Mouse (Mus musculus) lung, embryonic 16.5 days (tissue): ENCODE measurements at regions not wholly inside any gene's neighbourhood (a gene's known extent, or its start where the extent isn't known, plus 50 kb on each side); places are given as distances from the start of the nearest gene placed in this dataset.

Source experiments
- ATAC-seq: fragments of 200-750 bp; cut with Nextera tagmentation; 2 replicates; pipeline ENCODE4 v1.8.0; 2017; ENCODE audit warnings: low read depth, mild to moderate bottlenecking, moderate library complexity
- H3K27ac ChIP-seq: fragments of 300-500 bp; sonication (generic); 2 replicates; pipeline ENCODE4 v1.5.1; 2014; ENCODE audit warnings: mild to moderate bottlenecking, control low read depth, low read length
- H3K27me3 ChIP-seq: fragments of 300-500 bp; sonication (generic); 2 replicates; pipeline ENCODE4 v1.6.1; 2014; ENCODE audit warnings: low read depth, low read length, mixed read lengths; ENCODE audit not compliant: control insufficient read depth, insufficient read depth
- H3K36me3 ChIP-seq: fragments of 300-500 bp; sonication (generic); 2 replicates; pipeline ENCODE4 v1.6.1; 2014; ENCODE audit warnings: low read length; ENCODE audit not compliant: control insufficient read depth, insufficient read depth
- H3K4me1 ChIP-seq: fragments of 300-500 bp; sonication (generic); replicated peaks from 2 replicates; pipeline ENCODE4 v1.6.1; 2014; ENCODE audit warnings: low read length, mixed read lengths; ENCODE audit not compliant: control insufficient read depth, insufficient read depth
- H3K4me2 ChIP-seq: fragments of 300-500 bp; sonication (generic); 2 replicates; pipeline ENCODE4 v1.6.1; 2014; ENCODE audit warnings: low read depth, low read length, control low read depth
- H3K4me3 ChIP-seq: fragments of 300-500 bp; sonication (generic); 2 replicates; pipeline ENCODE4 v1.5.1; 2014; ENCODE audit warnings: mild to moderate bottlenecking, low read length, control low read depth
- H3K9ac ChIP-seq: fragments of 300-500 bp; sonication (generic); 2 replicates; pipeline ENCODE4 v1.6.1; 2014; ENCODE audit warnings: low read length, control low read depth
- H3K9me3 ChIP-seq: fragments of 300-500 bp; sonication (generic); 2 replicates; pipeline ENCODE4 v1.6.1; 2016; ENCODE audit warnings: low read length; ENCODE audit not compliant: control insufficient read depth
- WGBS: fragments of 180-500 bp; shearing (Covaris S2); extraction: QIAGEN DNeasy Blood & Tissue Kit; methylation state at CpG from one replicate; pipeline ENCODE4 v1.1.7; 2014; 5-methylcytosine and 5-hydroxymethylcytosine counted together

DNA sequence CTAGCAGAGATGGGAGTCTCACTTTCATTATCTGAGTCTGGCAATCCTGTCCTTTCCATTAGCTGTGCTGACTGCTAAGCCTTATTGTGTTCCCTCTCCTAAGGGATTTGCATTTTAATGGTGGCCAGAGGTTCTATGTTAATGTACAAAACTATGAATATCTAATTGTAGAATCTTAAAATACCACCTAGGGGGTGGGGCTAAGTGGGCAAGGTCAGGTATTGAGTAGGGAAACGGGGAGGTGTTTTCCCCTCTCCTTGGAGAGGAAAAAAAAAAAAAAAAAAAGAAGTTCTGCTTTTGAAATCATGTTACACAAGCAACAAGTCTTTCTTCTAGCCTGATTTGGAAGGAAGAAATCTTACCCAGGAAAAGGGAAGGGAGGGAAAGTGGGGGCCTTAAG is 106.7 kb upstream of the Gm4791 start:
- Histone ChIP-seq H3K4me3 (no peak overlapping the region), H3K27ac (no peak overlapping the region), H3K9ac (no peak overlapping the region), H3K9me3 (no peaks in the 10 kb centered on the region), H3K4me2 (no peak overlapping the region), H3K36me3 (no peaks in the 10 kb centered on the region), H3K27me3 (no peaks in the 10 kb centered on the region), H3K4me1 (no peaks in the 10 kb centered on the region)
- 42% methylated on average over 1 of the region's 1 CpGs for WGBS
- ATAC-seq: no peak

DNA sequence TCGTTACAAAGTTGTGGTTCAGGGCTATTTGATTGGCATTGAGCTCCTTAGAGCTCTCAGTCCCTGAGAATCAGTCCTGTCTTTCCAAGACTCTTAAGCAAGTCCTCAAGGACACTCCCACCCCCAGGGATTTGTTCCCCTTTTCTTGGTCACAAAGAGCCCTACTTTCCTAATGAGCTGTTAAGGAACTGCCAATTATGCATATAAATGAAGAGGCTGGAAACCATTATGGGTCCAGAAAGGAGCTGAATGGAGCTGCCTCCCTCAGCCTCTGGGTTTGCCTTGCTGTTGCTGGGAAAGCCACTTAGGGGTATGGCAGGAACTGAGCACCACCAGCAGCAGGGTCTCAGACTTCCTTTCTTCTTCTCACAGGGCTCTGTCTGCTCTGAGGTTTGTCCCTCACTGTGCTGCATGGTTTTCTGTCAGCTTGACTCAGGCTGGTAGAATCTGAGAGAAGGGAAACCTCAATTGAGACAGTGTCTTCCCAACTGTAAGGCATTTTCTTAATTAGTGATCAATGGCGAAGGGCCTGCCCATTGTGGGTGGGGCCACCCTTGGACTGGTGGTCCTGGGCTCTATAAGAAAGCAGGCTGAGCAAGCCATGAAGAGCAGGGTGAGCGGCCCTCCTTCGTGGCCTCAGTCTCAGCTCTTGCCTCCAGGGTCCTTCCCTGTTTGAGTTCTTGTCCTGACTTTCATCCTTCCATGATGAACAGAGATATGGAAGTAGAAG is 108.4 kb upstream of the Gm4791 start:
- no peak overlapping the region for H3K4me2 ChIP-seq
- no peak overlapping the region for H3K27ac ChIP-seq
- WGBS: 75% methylated on average over 4 of the region's 4 CpGs
- H3K9me3 ChIP-seq: no peaks in the 10 kb centered on the region
- H3K36me3 ChIP-seq: no peaks in the 10 kb centered on the region
- no peak overlapping the region for H3K4me3 ChIP-seq
- ATAC-seq: no peak
- H3K9ac ChIP-seq: no peak overlapping the region
- H3K27me3 ChIP-seq: no peaks in the 10 kb centered on the region
- H3K4me1 ChIP-seq: no peaks in the 10 kb centered on the region

DNA sequence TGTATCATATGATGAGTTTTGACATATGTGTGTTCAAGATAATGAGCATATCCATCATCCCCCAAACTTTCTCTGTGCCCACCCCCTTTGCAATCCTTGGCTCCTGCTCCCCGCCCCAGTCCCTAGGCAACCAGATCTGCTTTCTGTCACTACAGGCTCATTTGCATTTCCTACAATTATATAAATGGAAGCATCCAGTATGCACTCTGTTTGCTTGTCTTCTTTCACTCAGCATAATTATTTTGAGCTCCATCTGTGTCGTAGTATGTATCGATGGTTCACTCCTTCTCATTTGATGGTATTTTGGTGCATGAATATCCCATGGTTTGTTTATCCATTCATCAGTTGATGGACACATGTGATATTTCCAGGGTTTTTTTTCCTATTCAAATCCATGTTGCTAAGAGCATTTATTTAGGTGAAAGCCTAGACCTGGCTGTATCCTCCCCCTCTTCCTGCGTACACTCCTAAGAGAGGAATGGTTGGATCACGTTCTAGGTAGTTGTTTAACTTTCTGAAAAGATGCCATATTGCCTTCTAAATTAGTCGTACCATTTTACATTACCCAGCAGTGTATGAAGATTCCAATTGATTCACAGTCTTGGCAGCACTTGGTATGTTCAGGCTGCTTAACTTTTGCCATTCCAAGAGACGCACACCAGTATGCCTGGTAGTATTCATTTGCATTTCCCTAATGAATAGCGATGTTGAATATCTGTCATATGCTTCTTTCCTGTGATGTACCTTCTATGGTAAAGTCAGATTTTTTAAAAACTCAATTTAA is 127.1 kb upstream of the Gm4791 start:
- no peaks in the 10 kb centered on the region for H3K27me3 ChIP-seq

DNA sequence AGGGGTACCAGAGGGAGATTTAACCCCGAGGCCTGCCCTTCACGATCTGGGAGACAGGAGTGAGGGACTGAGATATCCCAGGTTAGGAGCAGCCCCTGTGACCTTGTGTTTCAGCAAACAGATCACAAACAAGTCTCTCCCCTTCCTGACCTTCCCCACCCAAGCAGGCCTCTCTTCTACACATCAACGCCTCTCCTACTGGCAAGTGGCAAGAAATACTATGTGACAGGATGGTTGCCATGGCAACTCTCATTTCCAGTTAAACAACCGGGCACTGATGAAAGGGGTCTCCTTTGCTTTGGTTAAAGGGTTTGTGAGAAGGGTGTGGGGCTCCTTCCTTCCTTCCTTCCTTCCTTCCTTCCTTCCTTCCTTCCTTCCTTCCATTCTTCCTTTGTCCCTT is 134.6 kb upstream of the Gm4791 start:
- Histone ChIP-seq H3K4me2 (no peak overlapping the region), H3K27me3 (no peaks in the 10 kb centered on the region), H3K4me3 (no peak overlapping the region), H3K36me3 (no peaks in the 10 kb centered on the region), H3K9me3 (0 out of 2 replicates have a peak, but pooled peaks cover 2% of the 10 kb centered on the region), H3K9ac (no peak overlapping the region), H3K27ac (no peak overlapping the region), H3K4me1 (no peaks in the 10 kb centered on the region)
- WGBS: 15% methylated on average over 4 of the region's 4 CpGs
- no peak for ATAC-seq

More for the DNA sequence above, 127.1 kb upstream of the Gm4791 start:
- Histone ChIP-seq H3K4me1 (no peaks in the 10 kb centered on the region), H3K9ac (no peak overlapping the region), H3K9me3 (no peaks in the 10 kb centered on the region), H3K4me2 (no peak overlapping the region), H3K4me3 (no peak overlapping the region), H3K36me3 (no peaks in the 10 kb centered on the region), H3K27ac (no peak overlapping the region)
- 83% methylated on average over 8 of the region's 8 CpGs for WGBS
- no peak for ATAC-seq

- no peaks in the 10 kb centered on the region for H3K4me1 ChIP-seq
- no peaks in the 10 kb centered on the region for H3K9me3 ChIP-seq
- H3K9ac ChIP-seq: no peak overlapping the region
- H3K36me3 ChIP-seq: no peaks in the 10 kb centered on the region
- 91% methylated on average over 13 of the region's 13 CpGs for WGBS
- no peaks in the 10 kb centered on the region for H3K27me3 ChIP-seq
- no peak overlapping the region for H3K4me2 ChIP-seq
- no peak overlapping the region for H3K4me3 ChIP-seq
- no peak overlapping the region for H3K27ac ChIP-seq
- ATAC-seq: no peak
Measured at GRCm38 (mm10) chr9:46851753-46852152, 146.8 kb upstream of the Gm4791 start.

GRCm38 (mm10) chr9:46851336-46851735 is 147.2 kb upstream of the Gm4791 start:
- no peak overlapping the region for H3K4me3 ChIP-seq
- 80% methylated on average over 10 of the region's 10 CpGs for WGBS

DNA sequence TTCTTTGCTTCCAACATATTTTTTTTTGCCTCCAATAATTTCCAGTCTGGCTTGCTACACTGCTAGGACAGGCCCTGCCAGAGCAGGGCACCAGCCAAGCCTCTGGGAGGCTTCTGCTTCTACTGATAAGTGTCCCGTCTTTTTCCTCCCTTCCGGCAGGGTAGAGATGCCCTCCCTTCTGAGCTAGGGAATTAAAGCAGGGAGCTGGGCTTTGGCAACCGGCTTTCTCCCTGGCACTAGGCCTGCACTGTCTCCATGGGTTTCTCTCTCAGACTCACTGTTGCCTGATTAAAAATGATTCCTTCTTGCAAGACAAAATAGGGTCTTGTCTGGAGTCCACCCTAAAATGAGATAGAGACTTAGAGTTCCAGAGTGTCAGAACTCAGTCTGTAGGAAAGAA is 153.3 kb upstream of the Gm4791 start:
- no peak overlapping the region for H3K9ac ChIP-seq
- ATAC-seq: no peak
- H3K27me3 ChIP-seq: no peaks in the 10 kb centered on the region
- no peaks in the 10 kb centered on the region for H3K36me3 ChIP-seq
- H3K27ac ChIP-seq: no peak overlapping the region
- H3K9me3 ChIP-seq: no peaks in the 10 kb centered on the region
- WGBS: 71% methylated on average over 3 of the region's 3 CpGs
- H3K4me1 ChIP-seq: no peaks in the 10 kb centered on the region
- H3K4me2 ChIP-seq: no peak overlapping the region
- no peak overlapping the region for H3K4me3 ChIP-seq

More at GRCm38 (mm10) chr9:46851336-46851735, 147.2 kb upstream of the Gm4791 start:
- no peak overlapping the region for H3K4me2 ChIP-seq
- no peak for ATAC-seq
- H3K4me1 ChIP-seq: no peaks in the 10 kb centered on the region
- H3K27me3 ChIP-seq: no peaks in the 10 kb centered on the region
- no peaks in the 10 kb centered on the region for H3K36me3 ChIP-seq
- no peak overlapping the region for H3K9ac ChIP-seq
- no peak overlapping the region for H3K27ac ChIP-seq
- no peaks in the 10 kb centered on the region for H3K9me3 ChIP-seq

GRCm38 (mm10) chr9:46843781-46844180 is 154.8 kb upstream of the Gm4791 start:
- no peak for ATAC-seq
- Histone ChIP-seq H3K9me3 (no peaks in the 10 kb centered on the region), H3K36me3 (no peaks in the 10 kb centered on the region), H3K9ac (no peak overlapping the region), H3K4me2 (no peak overlapping the region), H3K4me3 (no peak overlapping the region), H3K4me1 (no peaks in the 10 kb centered on the region), H3K27me3 (no peaks in the 10 kb centered on the region), H3K27ac (no peak overlapping the region)
- 88% methylated on average over 7 of the region's 7 CpGs for WGBS

GRCm38 (mm10) chr9:46841571-46841970 is 157.0 kb upstream of the Gm4791 start:
- Histone ChIP-seq H3K4me3 (no peak overlapping the region), H3K36me3 (no peaks in the 10 kb centered on the region), H3K9me3 (no peaks in the 10 kb centered on the region), H3K27ac (no peak overlapping the region), H3K4me2 (no peak overlapping the region), H3K27me3 (no peaks in the 10 kb centered on the region), H3K4me1 (no peaks in the 10 kb centered on the region), H3K9ac (no peak overlapping the region)
- no peak for ATAC-seq
- WGBS: 70% methylated on average over 6 of the region's 6 CpGs
